Mouse (Mus musculus) intestine, embryonic 15.5 days (tissue): ENCODE results near the gene Sdcbp2. TPM values are rescaled to one million over a fixed set of nuclear protein-coding genes. Genes with fewer than 3 reads are reported as not detected.
A peak's percentile ranks its signal among the peaks of the same experiment; 100 is the strongest.

Experiments
- ATAC-seq: fragments of 200-750 bp; cut with Nextera tagmentation; 2 replicates; pipeline ENCODE4 v1.8.0; 2017; ENCODE audit warnings: moderate TSS enrichment, moderate library complexity
- H3K27ac ChIP-seq: fragments of 300-500 bp; sonication (generic); 2 replicates; pipeline ENCODE4 v1.5.1; 2015; ENCODE audit warnings: mild to moderate bottlenecking, inconsistent platforms
- H3K27me3 ChIP-seq: fragments of 300-500 bp; sonication (generic); replicated peaks from 2 replicates; pipeline ENCODE4 v1.6.1; 2015; ENCODE audit warnings: inconsistent platforms
- H3K36me3 ChIP-seq: fragments of 300-500 bp; sonication (generic); 2 replicates; pipeline ENCODE4 v1.6.1; 2015; ENCODE audit warnings: inconsistent platforms
- H3K4me1 ChIP-seq: fragments of 300-500 bp; sonication (generic); replicated peaks from 2 replicates; pipeline ENCODE4 v1.6.1; 2015; ENCODE audit warnings: inconsistent platforms
- H3K4me2 ChIP-seq: fragments of 300-500 bp; sonication (generic); replicated peaks from 2 replicates; pipeline ENCODE4 v1.6.1; 2015; ENCODE audit warnings: mild to moderate bottlenecking, inconsistent platforms
- H3K4me3 ChIP-seq: fragments of 300-500 bp; sonication (generic); replicated peaks from 2 replicates; pipeline ENCODE4 v1.5.1; 2015; ENCODE audit warnings: inconsistent platforms
- H3K9ac ChIP-seq: fragments of 300-500 bp; sonication (generic); 2 replicates; pipeline ENCODE4 v1.6.1; 2015; ENCODE audit warnings: inconsistent platforms
- H3K9me3 ChIP-seq: fragments of 300-500 bp; sonication (generic); 2 replicates; pipeline ENCODE4 v1.6.1; 2016; ENCODE audit warnings: inconsistent platforms
- WGBS: fragments of 180-500 bp; shearing (Covaris S2); methylation state at CpG from one replicate; pipeline ENCODE4 v1.1.7; 2015; 5-methylcytosine and 5-hydroxymethylcytosine counted together
- polyA plus RNA-seq: library from polyadenylated mRNA; unstranded; fragments of >200 nt; fragmentation: Nextera tagmentation; extraction: Ambion mirVana; gene quantifications from 2 replicates; pipeline ENCODE4 v1.2.1, GENCODE M21; 2015

Sdcbp2 gene
- polyA plus RNA-seq, 1 experiment from 2014 or later = 15.9 TPM

GRCm38 (mm10) chr2:151635362-151636014 is 63.1 kb downstream of the Sdcbp2 start:
- Histone ChIP-seq H3K27ac (no peak overlapping the region), H3K9ac (no peak overlapping the region), H3K4me3 (no peak overlapping the region), H3K27me3 (peaks cover 5% of the 10 kb centered on the region; the same call in 1 of the 2 replicates), H3K36me3 (no peaks in the 10 kb centered on the region), H3K4me1 (peaks cover 7% of the 10 kb centered on the region; the same call in 1 of the 2 replicates), H3K9me3 (no peaks in the 10 kb centered on the region), H3K4me2 (peak overlapping the region; percentile 17; the same call in 1 of the 2 replicates)
- WGBS = 56% methylated on average over 9 of the region's 9 CpGs
- peak; percentile 42 for ATAC-seq

DNA sequence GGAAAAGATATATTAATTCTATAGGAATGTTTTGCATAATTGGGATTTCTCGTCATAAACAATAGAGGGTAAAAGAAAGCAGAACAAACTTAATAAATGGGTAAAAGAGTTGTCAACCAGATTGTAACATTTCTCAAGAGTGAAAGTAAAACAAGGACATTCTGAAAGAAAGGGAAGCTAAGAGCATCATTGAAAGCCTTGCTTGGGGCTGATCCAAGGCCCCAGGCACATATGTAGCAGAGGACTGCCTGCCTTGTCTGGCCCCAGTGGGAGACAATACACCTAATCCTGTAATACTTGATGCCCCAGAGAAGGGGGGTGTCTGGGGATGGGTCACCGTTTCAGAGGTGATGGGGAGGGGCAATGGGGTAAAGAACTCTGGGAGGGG is 63.6 kb downstream of the Sdcbp2 start:
- H3K27ac ChIP-seq = no peak overlapping the region
- H3K9me3 ChIP-seq = no peaks in the 10 kb centered on the region
- no peak overlapping the region for H3K4me2 ChIP-seq
- H3K4me3 ChIP-seq = no peak overlapping the region
- ATAC-seq = no peak
- H3K27me3 ChIP-seq = peaks cover 5% of the 10 kb centered on the region; the same call in 1 of the 2 replicates
- 84% methylated on average over 2 of the region's 2 CpGs for WGBS
- peaks cover 7% of the 10 kb centered on the region; the same call in 1 of the 2 replicates for H3K4me1 ChIP-seq
- H3K36me3 ChIP-seq = no peaks in the 10 kb centered on the region
- no peak overlapping the region for H3K9ac ChIP-seq

Other genes with a start within 250 kb of the Sdcbp2 start
- not detected in 2 replicates for gene 4921509C19Rik, start 96.5 kb upstream of the Sdcbp2 start, polyA plus RNA-seq
- 187 and 189 TPM in 2 replicates for gene Nsfl1c, start 78.4 kb upstream of the Sdcbp2 start, polyA plus RNA-seq
- gene Fkbp1a, start 30.1 kb upstream of the Sdcbp2 start, polyA plus RNA-seq = 589 and 626 TPM in 2 replicates
- 2.0 TPM in 2 replicates for gene Snph, start 60.0 kb downstream of the Sdcbp2 start, polyA plus RNA-seq
- not detected in 2 replicates for gene Rad21l, start 95.9 kb downstream of the Sdcbp2 start, polyA plus RNA-seq
- 2.0 and 2.2 TPM in 2 replicates for gene Tmem74b, start 129.4 kb downstream of the Sdcbp2 start, polyA plus RNA-seq
- 39.8 and 42.2 TPM in 2 replicates for gene Psmf1, start 171.6 kb downstream of the Sdcbp2 start, polyA plus RNA-seq